Mouse (Mus musculus): ENCODE data around the gene Prpf4. TPM values are rescaled to one million over a fixed set of nuclear protein-coding genes. Genes with fewer than 3 reads are reported as not detected.

The Prpf4 gene
- polyA plus RNA-seq, 1 experiment from 2014 or later: 12.6 TPM

GRCm38 (mm10) chr4:62468158-62468557 lies 59.6 kb downstream of the Prpf4 start:
- Histone ChIP-seq H3K4me1 (ENCODE audit: control insufficient read depth in 2 of 2, insufficient read depth in 2 of 2, low read length in 2 of 2) (no peaks in the 10 kb centered on the region), H3K9ac (ENCODE audit: low read length) (no peak overlapping the region), H3K4me2 (ENCODE audit: low read length) (no peak overlapping the region), H3K27me3 (ENCODE audit: control insufficient read depth, insufficient read depth, low read length) (no peaks in the 10 kb centered on the region), H3K27ac (replicated peaks in 1 of 2; ENCODE audit: control insufficient read depth in 1 of 2, insufficient read depth in 1 of 2, low read depth in 2 of 2, low read length in 2 of 2) (no peak overlapping the region), H3K4me3 (ENCODE audit: control insufficient read depth in 1 of 2, insufficient read depth in 1 of 2, low read depth in 1 of 2, low read length in 2 of 2) (no peak overlapping the region), H3K9me3 (ENCODE audit: control insufficient read depth, low read length) (no peaks in the 10 kb centered on the region), H3K36me3 (ENCODE audit: control insufficient read depth, insufficient read depth, low read length) (no peaks in the 10 kb centered on the region)
- ATAC-seq (ENCODE audit: insufficient number of reproducible peaks, insufficient read depth, low FRiP score, low read depth): no peak
- WGBS: 94% methylated on average over 1 of the region's 1 CpGs

DNA sequence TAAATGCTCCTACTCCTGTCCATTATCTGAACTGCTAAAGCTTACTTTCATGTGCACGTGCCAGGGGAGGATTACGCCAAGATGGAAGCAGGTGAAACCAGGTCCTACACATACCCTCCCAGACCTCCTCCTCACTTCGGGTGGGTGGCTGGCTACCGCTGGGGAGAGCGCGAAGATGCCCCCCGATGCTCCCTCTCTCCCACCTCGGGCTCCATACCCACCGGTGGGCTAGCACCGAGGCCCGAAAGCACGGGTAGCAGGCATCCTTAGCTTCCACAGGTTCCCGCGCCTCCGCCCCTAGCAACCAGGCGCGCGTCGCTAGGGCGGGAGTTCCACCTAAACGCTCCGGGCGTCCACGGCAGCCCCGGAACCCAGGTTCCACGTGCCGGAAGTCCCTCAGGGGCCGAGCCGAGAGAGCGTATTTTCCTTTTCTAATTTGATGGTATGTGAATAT lies 62.0 kb downstream of the Prpf4 start, which contains the start of gene Wdr31:
Gene Wdr31 (minus strand): TSS at position 299 of the 454 bp plus-strand sequence.
- Histone ChIP-seq H3K9me3 (ENCODE audit: control insufficient read depth, low read length) (no peaks in the 10 kb centered on the region), H3K27ac (replicated peaks in 1 of 2; ENCODE audit: control insufficient read depth in 1 of 2, insufficient read depth in 1 of 2, low read depth in 2 of 2, low read length in 2 of 2) (no peak within 1 kb of the TSS), H3K4me2 (ENCODE audit: low read length) (peak within 1 kb of the TSS; percentile 74), H3K9ac (ENCODE audit: low read length) (peak within 1 kb of the TSS; percentile 62), H3K4me3 (ENCODE audit: control insufficient read depth in 1 of 2, insufficient read depth in 1 of 2, low read depth in 1 of 2, low read length in 2 of 2) (peak within 1 kb of the TSS; percentile 50 to 94), H3K4me1 (ENCODE audit: control insufficient read depth in 2 of 2, insufficient read depth in 2 of 2, low read length in 2 of 2) (no peaks in the 10 kb centered on the region), H3K36me3 (ENCODE audit: control insufficient read depth, insufficient read depth, low read length) (no peaks in the 10 kb centered on the region), H3K27me3 (ENCODE audit: control insufficient read depth, insufficient read depth, low read length) (no peaks in the 10 kb centered on the region)
- under 1% methylated on average over 30 of the region's 30 CpGs for WGBS
- ATAC-seq (ENCODE audit: insufficient number of reproducible peaks, insufficient read depth, low FRiP score, low read depth): peak; percentile 78

DNA sequence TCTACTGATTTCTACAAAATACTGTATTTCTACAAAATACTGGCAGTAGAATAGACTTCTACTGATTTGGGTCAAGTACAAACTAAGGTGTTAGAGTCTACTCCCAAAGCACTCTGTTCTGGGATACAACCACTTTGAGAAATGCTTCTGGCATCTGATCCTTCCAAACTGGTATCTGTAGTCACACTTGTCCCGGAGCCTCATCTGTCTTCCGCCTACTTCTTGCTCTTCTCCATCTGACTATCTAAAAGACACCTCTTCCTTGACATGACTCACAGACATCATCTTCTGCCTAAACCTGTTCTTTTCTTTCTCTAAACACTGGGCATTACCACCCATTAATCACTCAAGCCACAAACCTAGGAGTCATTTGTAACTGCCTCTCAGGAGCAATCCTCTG lies 63.5 kb downstream of the Prpf4 start:
- H3K4me1 ChIP-seq (ENCODE audit: control insufficient read depth in 2 of 2, insufficient read depth in 2 of 2, low read length in 2 of 2): no peaks in the 10 kb centered on the region
- no peaks in the 10 kb centered on the region for H3K36me3 ChIP-seq (ENCODE audit: control insufficient read depth, insufficient read depth, low read length)
- 82% methylated on average over 2 of the region's 2 CpGs for WGBS
- no peak overlapping the region for H3K4me3 ChIP-seq (ENCODE audit: control insufficient read depth in 1 of 2, insufficient read depth in 1 of 2, low read depth in 1 of 2, low read length in 2 of 2)
- H3K9me3 ChIP-seq (ENCODE audit: control insufficient read depth, low read length): no peaks in the 10 kb centered on the region
- no peak overlapping the region for H3K4me2 ChIP-seq (ENCODE audit: low read length)
- H3K27me3 ChIP-seq (ENCODE audit: control insufficient read depth, insufficient read depth, low read length): no peaks in the 10 kb centered on the region
- no peak for ATAC-seq (ENCODE audit: insufficient number of reproducible peaks, insufficient read depth, low FRiP score, low read depth)
- H3K9ac ChIP-seq (ENCODE audit: low read length): no peak overlapping the region
- no peak overlapping the region for H3K27ac ChIP-seq (replicated peaks in 1 of 2; ENCODE audit: control insufficient read depth in 1 of 2, insufficient read depth in 1 of 2, low read depth in 2 of 2, low read length in 2 of 2)

GRCm38 (mm10) chr4:62475131-62475530 lies 66.5 kb downstream of the Prpf4 start:
- ATAC-seq (ENCODE audit: insufficient number of reproducible peaks, insufficient read depth, low FRiP score, low read depth): no peak
- Histone ChIP-seq H3K9ac (ENCODE audit: low read length) (no peak overlapping the region), H3K4me2 (ENCODE audit: low read length) (no peak overlapping the region), H3K9me3 (ENCODE audit: control insufficient read depth, low read length) (no peaks in the 10 kb centered on the region), H3K4me3 (ENCODE audit: control insufficient read depth in 1 of 2, insufficient read depth in 1 of 2, low read depth in 1 of 2, low read length in 2 of 2) (no peak overlapping the region), H3K4me1 (ENCODE audit: control insufficient read depth in 2 of 2, insufficient read depth in 2 of 2, low read length in 2 of 2) (peaks cover 0 to 7% of the 10 kb centered on the region in 2 experiments; a peak in 3 of 4 replicates), H3K27ac (replicated peaks in 1 of 2; ENCODE audit: control insufficient read depth in 1 of 2, insufficient read depth in 1 of 2, low read depth in 2 of 2, low read length in 2 of 2) (no peak overlapping the region), H3K36me3 (ENCODE audit: control insufficient read depth, insufficient read depth, low read length) (no peaks in the 10 kb centered on the region), H3K27me3 (ENCODE audit: control insufficient read depth, insufficient read depth, low read length) (no peaks in the 10 kb centered on the region)
- WGBS: 69% methylated on average over 2 of the region's 2 CpGs

DNA sequence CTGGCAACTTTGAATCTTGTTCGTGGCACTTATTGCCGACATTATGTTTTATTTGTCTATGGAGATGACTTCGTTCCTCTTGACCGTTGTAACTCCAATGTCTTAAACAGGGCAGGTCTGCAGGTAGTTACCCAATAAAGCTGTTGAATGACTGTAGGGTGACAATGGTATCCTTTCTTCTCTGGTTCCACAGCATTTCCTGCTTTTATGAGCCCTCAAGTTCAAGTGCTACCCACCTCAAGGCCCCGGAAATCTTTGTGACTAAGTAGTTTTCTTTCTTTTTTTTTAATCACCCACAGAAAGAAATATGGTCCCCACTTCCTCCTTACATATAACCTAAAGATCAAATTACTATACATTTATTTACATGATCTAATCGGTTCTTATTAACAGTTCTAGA lies 67.2 kb downstream of the Prpf4 start:
- peaks cover 0 to 7% of the 10 kb centered on the region in 2 experiments; a peak in 3 of 4 replicates for H3K4me1 ChIP-seq (ENCODE audit: control insufficient read depth in 2 of 2, insufficient read depth in 2 of 2, low read length in 2 of 2)
- H3K4me3 ChIP-seq (ENCODE audit: control insufficient read depth in 1 of 2, insufficient read depth in 1 of 2, low read depth in 1 of 2, low read length in 2 of 2): no peak overlapping the region
- H3K9me3 ChIP-seq (ENCODE audit: control insufficient read depth, low read length): no peaks in the 10 kb centered on the region
- no peaks in the 10 kb centered on the region for H3K27me3 ChIP-seq (ENCODE audit: control insufficient read depth, insufficient read depth, low read length)
- no peaks in the 10 kb centered on the region for H3K36me3 ChIP-seq (ENCODE audit: control insufficient read depth, insufficient read depth, low read length)
- no peak overlapping the region for H3K9ac ChIP-seq (ENCODE audit: low read length)
- H3K4me2 ChIP-seq (ENCODE audit: low read length): no peak overlapping the region
- no peak for ATAC-seq (ENCODE audit: insufficient number of reproducible peaks, insufficient read depth, low FRiP score, low read depth)
- 86% methylated on average over 6 of the region's 6 CpGs for WGBS
- H3K27ac ChIP-seq (replicated peaks in 1 of 2; ENCODE audit: control insufficient read depth in 1 of 2, insufficient read depth in 1 of 2, low read depth in 2 of 2, low read length in 2 of 2): no peak overlapping the region

Other genes starting within 250 kb of the Prpf4 start
- 7.3 and 8.7 TPM in 2 replicates for gene Zfp37, start 177.8 kb upstream of the Prpf4 start, polyA plus RNA-seq (2014; fragmentation: Nextera tagmentation; extraction: Ambion mirVana)
- 20.7 and 23.0 TPM in 2 replicates for gene Slc31a2, start 146.2 kb upstream of the Prpf4 start, polyA plus RNA-seq (2014; fragmentation: Nextera tagmentation; extraction: Ambion mirVana)
- 18.0 and 20.8 TPM in 2 replicates for gene Fkbp15, start 48.2 kb upstream of the Prpf4 start, polyA plus RNA-seq (2014; fragmentation: Nextera tagmentation; extraction: Ambion mirVana)
- gene Slc31a1, start 48.1 kb upstream of the Prpf4 start, polyA plus RNA-seq (2014; fragmentation: Nextera tagmentation; extraction: Ambion mirVana): 38.1 and 40.2 TPM in 2 replicates
- 85.6 and 93.0 TPM in 2 replicates for gene Cdc26, start 155 bp upstream of the Prpf4 start, polyA plus RNA-seq (2014; fragmentation: Nextera tagmentation; extraction: Ambion mirVana)
- gene Rnf183, start 26.5 kb downstream of the Prpf4 start, polyA plus RNA-seq (2014; fragmentation: Nextera tagmentation; extraction: Ambion mirVana): not detected in 2 replicates
- 2.6 and 2.8 TPM in 2 replicates for gene Wdr31, start 62.1 kb downstream of the Prpf4 start, polyA plus RNA-seq (2014; fragmentation: Nextera tagmentation; extraction: Ambion mirVana)
- 0.27 and 0.36 TPM in 2 replicates for gene Bspry, start 71.3 kb downstream of the Prpf4 start, polyA plus RNA-seq (2014; fragmentation: Nextera tagmentation; extraction: Ambion mirVana)
- gene Hdhd3, start 94.7 kb downstream of the Prpf4 start, polyA plus RNA-seq (2014; fragmentation: Nextera tagmentation; extraction: Ambion mirVana): 7.5 and 11.4 TPM in 2 replicates
- gene Alad, start 111.1 kb downstream of the Prpf4 start, polyA plus RNA-seq (2014; fragmentation: Nextera tagmentation; extraction: Ambion mirVana): 67.2 and 69.3 TPM in 2 replicates
- 47.3 and 50.7 TPM in 2 replicates for gene Pole3, start 116.3 kb downstream of the Prpf4 start, polyA plus RNA-seq (2014; fragmentation: Nextera tagmentation; extraction: Ambion mirVana)
- gene 4933430I17Rik, start 116.6 kb downstream of the Prpf4 start, polyA plus RNA-seq (2014; fragmentation: Nextera tagmentation; extraction: Ambion mirVana): 0.11 and 0.41 TPM in 2 replicates
- 58.9 and 70.4 TPM in 2 replicates for gene Rgs3, start 151.1 kb downstream of the Prpf4 start, polyA plus RNA-seq (2014; fragmentation: Nextera tagmentation; extraction: Ambion mirVana)